ENCODE assay signal across 21 mouse cellular contexts in the genomic region with DNA sequence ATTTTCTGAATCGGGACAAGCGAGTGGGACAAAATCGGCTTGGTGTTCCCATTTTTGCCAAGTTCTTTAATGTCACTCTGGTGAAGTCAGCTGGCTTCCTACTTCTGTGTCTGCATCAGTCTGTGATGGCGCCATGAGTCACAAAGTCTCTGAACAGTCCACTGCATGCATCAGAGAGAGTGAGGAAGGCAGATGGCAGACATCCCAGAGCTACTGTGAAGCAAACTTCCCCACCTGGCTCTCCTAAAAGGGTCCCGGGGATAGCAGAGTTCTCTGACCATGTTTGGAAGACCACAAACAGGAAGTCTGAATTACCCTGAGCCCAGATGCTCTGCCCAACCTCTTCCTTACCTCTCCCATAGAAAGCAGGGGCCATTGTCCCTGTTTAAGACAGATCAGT.
DNase-seq lines count a peak whose midpoint lies in the region; ATAC-seq lines count a peak whose summit lies in the region.
"Had no signal": no experiment of that assay in that cellular context is flagged by ENCODE, and none has a peak within 500 bp of the region (broad histone marks: within the 10 kb centered on the region; RNA-seq: fewer than 3 reads in every experiment).

No protein-coding gene starts in this region.

- DNase-seq in frontal cortex, postnatal 36 days (ENCODE audit: low spot score in 2 of 2): no peak
- peak; percentile 44 for DNase-seq in midbrain, embryonic 11.5 days (ENCODE audit: low spot score, missing footprints)
- DNase-seq in Muller cell, postnatal 12 days (ENCODE audit: inconsistent ontology term): peak; percentile 88
- peak; percentile 76 for DNase-seq in brain, adult 2 months (ENCODE audit: low read depth, low spot score)
- DNase-seq in T-cell, adult 2 months (ENCODE audit: low spot score): no peak
- DNase-seq: cerebellum, adult 18-20 months; cerebellum, postnatal 25 days; heart, postnatal 14 days; kidney, adult 11 months; kidney, postnatal 36 days; layer of hippocampus, adult 9-11 months; spleen, adult 18-20 months; thymus, postnatal 25 days had no signal

- H3K36me3 ChIP-seq in midbrain, embryonic 11.5 days (ENCODE audit: control insufficient read depth, insufficient read depth, low read length): no peaks in the 10 kb centered on the region
- no peaks in the 10 kb centered on the region for H3K36me3 ChIP-seq in midbrain, embryonic 16.5 days (ENCODE audit: control insufficient read depth, insufficient read depth, low read length)
- H3K36me3 ChIP-seq: hindbrain, embryonic 13.5 days; midbrain, embryonic 13.5 days had no signal

- no peaks in the 10 kb centered on the region for H3K4me1 ChIP-seq in midbrain, embryonic 11.5 days (ENCODE audit: control insufficient read depth, insufficient read depth, low read length)
- H3K4me1 ChIP-seq in midbrain, embryonic 16.5 days (ENCODE audit: control insufficient read depth, insufficient read depth, low read length): no peaks in the 10 kb centered on the region
- H3K4me1 ChIP-seq: forebrain, embryonic 13.5 days; hindbrain, embryonic 13.5 days; midbrain, embryonic 13.5 days had no signal

- H3K4me3 ChIP-seq in midbrain, embryonic 11.5 days (ENCODE audit: low read depth, low read length): no peak overlapping the region
- no peak overlapping the region for H3K4me3 ChIP-seq in midbrain, embryonic 16.5 days (ENCODE audit: low read depth, low read length)
- H3K4me3 ChIP-seq: forebrain, embryonic 13.5 days; heart, embryonic 10.5 days; hindbrain, embryonic 13.5 days; kidney, embryonic 15.5 days; midbrain, embryonic 13.5 days had no signal

- 90% methylated on average over 5 of the region's 5 CpGs for WGBS in midbrain, embryonic 11.5 days
- 87% methylated on average over 5 of the region's 5 CpGs for WGBS in midbrain, embryonic 16.5 days

- H3K9ac ChIP-seq in midbrain, embryonic 11.5 days (ENCODE audit: low read length): no peak overlapping the region
- H3K9ac ChIP-seq in midbrain, embryonic 16.5 days (ENCODE audit: low read depth, low read length): no peak overlapping the region
- H3K9ac ChIP-seq: forebrain, embryonic 13.5 days; hindbrain, embryonic 13.5 days; kidney, embryonic 15.5 days; midbrain, embryonic 13.5 days had no signal

- no peak overlapping the region for H3K4me2 ChIP-seq in midbrain, embryonic 11.5 days
- H3K4me2 ChIP-seq in midbrain, embryonic 16.5 days (ENCODE audit: low read length): no peak overlapping the region
- H3K4me2 ChIP-seq: forebrain, embryonic 13.5 days; hindbrain, embryonic 13.5 days; kidney, embryonic 15.5 days; midbrain, embryonic 13.5 days had no signal

- no peaks in the 10 kb centered on the region for H3K27me3 ChIP-seq in midbrain, embryonic 11.5 days (ENCODE audit: control insufficient read depth, insufficient read depth, low read length)
- H3K27me3 ChIP-seq in midbrain, embryonic 16.5 days (ENCODE audit: control insufficient read depth, insufficient read depth, low read depth, low read length): no peaks in the 10 kb centered on the region
- H3K27me3 ChIP-seq: forebrain, embryonic 13.5 days; hindbrain, embryonic 13.5 days; kidney, embryonic 15.5 days; midbrain, embryonic 13.5 days had no signal

- no peak overlapping the region for H3K27ac ChIP-seq in midbrain, embryonic 11.5 days (ENCODE audit: low read depth, low read length)
- no peak overlapping the region for H3K27ac ChIP-seq in midbrain, embryonic 16.5 days (ENCODE audit: low read length)
- H3K27ac ChIP-seq: forebrain, embryonic 13.5 days; heart, embryonic 10.5 days; hindbrain, embryonic 13.5 days; kidney, embryonic 15.5 days; midbrain, embryonic 13.5 days had no signal

- peak; percentile 65 for ATAC-seq in frontal cortex, adult (ENCODE audit: low TSS enrichment)
- no peak for ATAC-seq in midbrain, embryonic 11.5 days (ENCODE audit: low FRiP score)
- ATAC-seq in midbrain, embryonic 16.5 days: no peak
- no peak for ATAC-seq in activated CD4-positive, CD25-positive, alpha-beta regulatory T cell, adult 4 months
- ATAC-seq: forebrain, embryonic 13.5 days; midbrain, embryonic 13.5 days had no signal

- no peaks in the 10 kb centered on the region for H3K9me3 ChIP-seq in midbrain, embryonic 11.5 days (ENCODE audit: control insufficient read depth, low read length)
- no peaks in the 10 kb centered on the region for H3K9me3 ChIP-seq in midbrain, embryonic 16.5 days (replicated peaks; ENCODE audit: control insufficient read depth, low read length, poor library complexity, severe bottlenecking)
- H3K9me3 ChIP-seq: forebrain, embryonic 13.5 days; heart, embryonic 10.5 days; hindbrain, embryonic 13.5 days; kidney, embryonic 15.5 days; midbrain, embryonic 13.5 days had no signal

Comparison
In these comparisons a context has a peak if more than half of its experiments do, and no peak if none do; other contexts are left out.
1. DNase-seq: peak in midbrain, embryonic 11.5 days (single experiment), Muller cell, postnatal 12 days (single experiment) and brain, adult 2 months (single experiment); none in frontal cortex, postnatal 36 days (0 of 2) and T-cell, adult 2 months (single experiment).